Mouse (Mus musculus) megakaryocyte, embryonic 14.5 days (primary cell): ENCODE measurements around the gene Rgs7.

ENCODE experiments used
- FLI1 ChIP-seq: IDR thresholded peaks from 2 replicates; pipeline ENCODE4 v1.6.1; 2012; ENCODE audit warnings: low read length, inconsistent platforms, mixed read lengths
- GATA1 ChIP-seq: IDR thresholded peaks from 3 replicates; pipeline ENCODE4 v1.6.1; 2012; ENCODE audit warnings: mixed read lengths, low read length, inconsistent platforms, borderline replicate concordance

GRCm38 (mm10) chr1:175317264-175317663, 175.0 kb downstream of the Rgs7 start:
- TF ChIP-seq FLI1 (no peak), GATA1 (no peak)
